Mouse (Mus musculus): ENCODE measurements around the gene Ell3. TPM values are rescaled to one million over a fixed set of nuclear protein-coding genes. Genes with fewer than 3 reads are reported as not detected.

The Ell3 gene
- polyA plus RNA-seq, 1 experiment from 2014 or later: 2.7 TPM

GRCm38 (mm10) chr2:121452361-121452760 lies 8.3 kb upstream of the Ell3 start:
- Histone ChIP-seq H3K4me3 (ENCODE audit: low read depth, low read length) (no peak overlapping the region), H3K4me1 (ENCODE audit: control insufficient read depth, insufficient read depth, low read length) (peaks cover 2% of the 10 kb centered on the region; the same call in 1 of the 2 replicates), H3K36me3 (ENCODE audit: control insufficient read depth, insufficient read depth, low read length) (0 out of 2 replicates have a peak, but pooled peaks cover 7% of the 10 kb centered on the region), H3K9ac (ENCODE audit: low read length) (no peak overlapping the region), H3K4me2 (ENCODE audit: low read depth) (no peak overlapping the region), H3K9me3 (ENCODE audit: control insufficient read depth, low read length) (no peaks in the 10 kb centered on the region), H3K27me3 (ENCODE audit: control insufficient read depth, insufficient read depth, low read length) (no peaks in the 10 kb centered on the region), H3K27ac (ENCODE audit: low read depth, low read length) (no peak overlapping the region)
- ATAC-seq (ENCODE audit: insufficient read depth, low FRiP score, low TSS enrichment): no peak
- DNase-seq (ENCODE audit: low spot score): no peak
- 86% methylated on average over 4 of the region's 4 CpGs for WGBS

- DNase-seq (ENCODE audit: low spot score) (peak; percentile 16), ATAC-seq (ENCODE audit: insufficient read depth, low FRiP score, low TSS enrichment) (no peak)
- H3K4me3 ChIP-seq (ENCODE audit: low read depth, low read length): peak overlapping the region; percentile 99
- peak overlapping the region; percentile 95 for H3K9ac ChIP-seq (ENCODE audit: low read length)
- peak overlapping the region; percentile 90 for H3K27ac ChIP-seq (ENCODE audit: low read depth, low read length)
- 3% methylated on average over 7 of the region's 7 CpGs for WGBS
- no peaks in the 10 kb centered on the region for H3K27me3 ChIP-seq (ENCODE audit: control insufficient read depth, insufficient read depth, low read length)
- H3K9me3 ChIP-seq (ENCODE audit: control insufficient read depth, low read length): no peaks in the 10 kb centered on the region
- peak overlapping the region; percentile 74 for H3K4me2 ChIP-seq (ENCODE audit: low read depth)
- H3K36me3 ChIP-seq (ENCODE audit: control insufficient read depth, insufficient read depth, low read length): 0 out of 2 replicates have a peak, but pooled peaks cover 7% of the 10 kb centered on the region
- peaks cover 2% of the 10 kb centered on the region; the same call in 1 of the 2 replicates for H3K4me1 ChIP-seq (ENCODE audit: control insufficient read depth, insufficient read depth, low read length)
These were observed 6.0 kb upstream of the Ell3 start for GRCm38 (mm10) chr2:121450093-121450492.

GRCm38 (mm10) chr2:121449545-121450011 lies 5.5 kb upstream of the Ell3 start:
- Histone ChIP-seq H3K4me1 (ENCODE audit: control insufficient read depth, insufficient read depth, low read length) (peaks cover 2% of the 10 kb centered on the region; the same call in 1 of the 2 replicates), H3K36me3 (ENCODE audit: control insufficient read depth, insufficient read depth, low read length) (0 out of 2 replicates have a peak, but pooled peaks cover 7% of the 10 kb centered on the region), H3K4me2 (ENCODE audit: low read depth) (peak overlapping the region; percentile 74), H3K27me3 (ENCODE audit: control insufficient read depth, insufficient read depth, low read length) (no peaks in the 10 kb centered on the region), H3K27ac (ENCODE audit: low read depth, low read length) (peak overlapping the region; percentile 90), H3K4me3 (ENCODE audit: low read depth, low read length) (peak overlapping the region; percentile 99), H3K9me3 (ENCODE audit: control insufficient read depth, low read length) (no peaks in the 10 kb centered on the region), H3K9ac (ENCODE audit: low read length) (peak overlapping the region; percentile 95)
- DNase-seq (ENCODE audit: low spot score) (no peak), ATAC-seq (ENCODE audit: insufficient read depth, low FRiP score, low TSS enrichment) (peak; percentile 59)
- WGBS: under 1% methylated on average over 52 of the region's 54 CpGs

GRCm38 (mm10) chr2:121448739-121449535 lies 4.9 kb upstream of the Ell3 start, which contains the start of gene Serf2:
Gene Serf2, plus strand, starts transcription at chr2:121449195.
- H3K27me3 ChIP-seq (ENCODE audit: control insufficient read depth, insufficient read depth, low read length): no peaks in the 10 kb centered on the region
- H3K27ac ChIP-seq (ENCODE audit: low read depth, low read length): peak within 1 kb of the TSS; percentile 90
- 0 out of 2 replicates have a peak, but pooled peaks cover 7% of the 10 kb centered on the region for H3K36me3 ChIP-seq (ENCODE audit: control insufficient read depth, insufficient read depth, low read length)
- H3K4me2 ChIP-seq (ENCODE audit: low read depth): peak within 1 kb of the TSS; percentile 74
- DNase-seq (ENCODE audit: low spot score): peak; percentile 100
- peak within 1 kb of the TSS; percentile 95 for H3K9ac ChIP-seq (ENCODE audit: low read length)
- peaks cover 2% of the 10 kb centered on the region; the same call in 1 of the 2 replicates for H3K4me1 ChIP-seq (ENCODE audit: control insufficient read depth, insufficient read depth, low read length)
- WGBS: under 1% methylated on average over 62 of the region's 74 CpGs
- H3K9me3 ChIP-seq (ENCODE audit: control insufficient read depth, low read length): no peaks in the 10 kb centered on the region
- peak within 1 kb of the TSS; percentile 99 for H3K4me3 ChIP-seq (ENCODE audit: low read depth, low read length)
- peak; percentile 98 for ATAC-seq (ENCODE audit: insufficient read depth, low FRiP score, low TSS enrichment)

GRCm38 (mm10) chr2:121448136-121448535 lies 4.1 kb upstream of the Ell3 start:
- H3K9ac ChIP-seq (ENCODE audit: low read length): peak overlapping the region; percentile 54
- peak overlapping the region; percentile 70 for H3K4me2 ChIP-seq (ENCODE audit: low read depth)
- H3K27me3 ChIP-seq (ENCODE audit: control insufficient read depth, insufficient read depth, low read length): no peaks in the 10 kb centered on the region; the same call in 1 of the 2 replicates
- DNase-seq (ENCODE audit: low spot score): no peak
- H3K4me3 ChIP-seq (ENCODE audit: low read depth, low read length): peak overlapping the region; percentile 99
- peak overlapping the region; percentile 49; the same call in 1 of the 2 replicates for H3K27ac ChIP-seq (ENCODE audit: low read depth, low read length)
- ATAC-seq (ENCODE audit: insufficient read depth, low FRiP score, low TSS enrichment): no peak
- peaks cover 2% of the 10 kb centered on the region; the same call in 1 of the 2 replicates for H3K4me1 ChIP-seq (ENCODE audit: control insufficient read depth, insufficient read depth, low read length)
- 19% methylated on average over 9 of the region's 9 CpGs for WGBS
- H3K9me3 ChIP-seq (ENCODE audit: control insufficient read depth, low read length): no peaks in the 10 kb centered on the region
- H3K36me3 ChIP-seq (ENCODE audit: control insufficient read depth, insufficient read depth, low read length): 0 out of 2 replicates have a peak, but pooled peaks cover 7% of the 10 kb centered on the region

GRCm38 (mm10) chr2:121447006-121447405 lies 2.9 kb upstream of the Ell3 start:
- DNase-seq (ENCODE audit: low spot score): no peak
- H3K9me3 ChIP-seq (ENCODE audit: control insufficient read depth, low read length): no peaks in the 10 kb centered on the region
- H3K27ac ChIP-seq (ENCODE audit: low read depth, low read length): no peak overlapping the region
- peaks cover 7% of the 10 kb centered on the region for H3K4me1 ChIP-seq (ENCODE audit: control insufficient read depth, insufficient read depth, low read length)
- 0 out of 2 replicates have a peak, but pooled peaks cover 3% of the 10 kb centered on the region for H3K36me3 ChIP-seq (ENCODE audit: control insufficient read depth, insufficient read depth, low read length)
- no peak overlapping the region for H3K4me3 ChIP-seq (ENCODE audit: low read depth, low read length)
- no peak for ATAC-seq (ENCODE audit: insufficient read depth, low FRiP score, low TSS enrichment)
- no peak overlapping the region for H3K4me2 ChIP-seq (ENCODE audit: low read depth)
- WGBS: 90% methylated on average over 3 of the region's 3 CpGs
- H3K27me3 ChIP-seq (ENCODE audit: control insufficient read depth, insufficient read depth, low read length): peaks cover 8% of the 10 kb centered on the region
- no peak overlapping the region for H3K9ac ChIP-seq (ENCODE audit: low read length)

- ATAC-seq (ENCODE audit: insufficient read depth, low FRiP score, low TSS enrichment): no peak
- 80% methylated on average over 4 of the region's 4 CpGs for WGBS
- H3K9me3 ChIP-seq (ENCODE audit: control insufficient read depth, low read length): no peaks in the 10 kb centered on the region
- H3K27ac ChIP-seq (ENCODE audit: low read depth, low read length): no peak overlapping the region
- 0 out of 2 replicates have a peak, but pooled peaks cover 2% of the 10 kb centered on the region for H3K36me3 ChIP-seq (ENCODE audit: control insufficient read depth, insufficient read depth, low read length)
- H3K4me3 ChIP-seq (ENCODE audit: low read depth, low read length): no peak overlapping the region
- no peak overlapping the region for H3K9ac ChIP-seq (ENCODE audit: low read length)
- no peak overlapping the region for H3K4me2 ChIP-seq (ENCODE audit: low read depth)
- H3K4me1 ChIP-seq (ENCODE audit: control insufficient read depth, insufficient read depth, low read length): peaks cover 11% of the 10 kb centered on the region
- H3K27me3 ChIP-seq (ENCODE audit: control insufficient read depth, insufficient read depth, low read length): peaks cover 13% of the 10 kb centered on the region
- DNase-seq (ENCODE audit: low spot score): no peak
These were observed 2.4 kb upstream of the Ell3 start for GRCm38 (mm10) chr2:121446506-121446905.

GRCm38 (mm10) chr2:121445117-121445516 lies 1.0 kb upstream of the Ell3 start:
- no peak overlapping the region for H3K4me3 ChIP-seq (ENCODE audit: low read depth, low read length)
- ATAC-seq (ENCODE audit: insufficient read depth, low FRiP score, low TSS enrichment) (no peak), DNase-seq (ENCODE audit: low spot score) (no peak)
- no peaks in the 10 kb centered on the region for H3K9me3 ChIP-seq (ENCODE audit: control insufficient read depth, low read length)
- H3K36me3 ChIP-seq (ENCODE audit: control insufficient read depth, insufficient read depth, low read length): no peaks in the 10 kb centered on the region
- peaks cover 18% of the 10 kb centered on the region for H3K27me3 ChIP-seq (ENCODE audit: control insufficient read depth, insufficient read depth, low read length)
- WGBS: 87% methylated on average over 3 of the region's 3 CpGs
- peaks cover 9% of the 10 kb centered on the region for H3K4me1 ChIP-seq (ENCODE audit: control insufficient read depth, insufficient read depth, low read length)
- H3K9ac ChIP-seq (ENCODE audit: low read length): no peak overlapping the region
- H3K4me2 ChIP-seq (ENCODE audit: low read depth): no peak overlapping the region
- H3K27ac ChIP-seq (ENCODE audit: low read depth, low read length): no peak overlapping the region
